Mouse (Mus musculus): Measurements from ENCODE around the gene Stk4. TPM values are rescaled to one million over a fixed set of nuclear protein-coding genes. Genes with fewer than 3 reads are reported as not detected.

Stk4 gene
- polyA plus RNA-seq, 2 experiments from 2014 or later: 188 to 203 TPM

- ATAC-seq: no peak
Measured at GRCm38 (mm10) chr2:164081577-164081976, 11.5 kb downstream of the Stk4 start.

- ATAC-seq: no peak
Measured at GRCm38 (mm10) chr2:164082175-164082574, 12.1 kb downstream of the Stk4 start.

- ATAC-seq: peak; percentile 62
Measured at GRCm38 (mm10) chr2:164083609-164084341, 13.7 kb downstream of the Stk4 start.

- peak; percentile 39 for ATAC-seq
Measured at GRCm38 (mm10) chr2:164084342-164084700, 14.2 kb downstream of the Stk4 start.

GRCm38 (mm10) chr2:164087416-164088017, 17.4 kb downstream of the Stk4 start:
- ATAC-seq: no peak

- no peak for ATAC-seq
Measured at GRCm38 (mm10) chr2:164089508-164089907, 19.4 kb downstream of the Stk4 start.

GRCm38 (mm10) chr2:164094152-164094551, 24.0 kb downstream of the Stk4 start:
- ATAC-seq: no peak

GRCm38 (mm10) chr2:164098603-164099250, 28.6 kb downstream of the Stk4 start:
- ATAC-seq: no peak

GRCm38 (mm10) chr2:164101936-164102335, 31.8 kb downstream of the Stk4 start:
- no peak for ATAC-seq

GRCm38 (mm10) chr2:164102366-164102765, 32.2 kb downstream of the Stk4 start:
- no peak for ATAC-seq

GRCm38 (mm10) chr2:164103501-164103900, 33.4 kb downstream of the Stk4 start:
- peak; percentile 40 for ATAC-seq

- ATAC-seq: no peak
Measured at GRCm38 (mm10) chr2:164106287-164107035, 36.3 kb downstream of the Stk4 start.

GRCm38 (mm10) chr2:164107125-164107874, 37.2 kb downstream of the Stk4 start:
- no peak for ATAC-seq

GRCm38 (mm10) chr2:164108501-164108900, 38.4 kb downstream of the Stk4 start:
- no peak for ATAC-seq

- ATAC-seq: no peak
Measured at GRCm38 (mm10) chr2:164111546-164111945, 41.4 kb downstream of the Stk4 start.

- ATAC-seq: no peak
Measured at GRCm38 (mm10) chr2:164114051-164114450, 43.9 kb downstream of the Stk4 start.

GRCm38 (mm10) chr2:164115531-164115930, 45.4 kb downstream of the Stk4 start:
- ATAC-seq: no peak

- ATAC-seq: no peak
Measured at GRCm38 (mm10) chr2:164119503-164119902, 49.4 kb downstream of the Stk4 start.

- ATAC-seq: no peak
Measured at GRCm38 (mm10) chr2:164123169-164123766, 53.1 kb downstream of the Stk4 start.

GRCm38 (mm10) chr2:164126533-164126955, 56.4 kb downstream of the Stk4 start:
- no peak for ATAC-seq

GRCm38 (mm10) chr2:164127297-164127696, 57.2 kb downstream of the Stk4 start:
- no peak for ATAC-seq
